Mouse (Mus musculus): ENCODE measurements around the gene Plekho2. TPM values are rescaled to one million over a fixed set of nuclear protein-coding genes. Genes with fewer than 3 reads are reported as not detected.

Plekho2 gene
- polyA plus RNA-seq, 1 experiment, result 7.5 TPM

DNA sequence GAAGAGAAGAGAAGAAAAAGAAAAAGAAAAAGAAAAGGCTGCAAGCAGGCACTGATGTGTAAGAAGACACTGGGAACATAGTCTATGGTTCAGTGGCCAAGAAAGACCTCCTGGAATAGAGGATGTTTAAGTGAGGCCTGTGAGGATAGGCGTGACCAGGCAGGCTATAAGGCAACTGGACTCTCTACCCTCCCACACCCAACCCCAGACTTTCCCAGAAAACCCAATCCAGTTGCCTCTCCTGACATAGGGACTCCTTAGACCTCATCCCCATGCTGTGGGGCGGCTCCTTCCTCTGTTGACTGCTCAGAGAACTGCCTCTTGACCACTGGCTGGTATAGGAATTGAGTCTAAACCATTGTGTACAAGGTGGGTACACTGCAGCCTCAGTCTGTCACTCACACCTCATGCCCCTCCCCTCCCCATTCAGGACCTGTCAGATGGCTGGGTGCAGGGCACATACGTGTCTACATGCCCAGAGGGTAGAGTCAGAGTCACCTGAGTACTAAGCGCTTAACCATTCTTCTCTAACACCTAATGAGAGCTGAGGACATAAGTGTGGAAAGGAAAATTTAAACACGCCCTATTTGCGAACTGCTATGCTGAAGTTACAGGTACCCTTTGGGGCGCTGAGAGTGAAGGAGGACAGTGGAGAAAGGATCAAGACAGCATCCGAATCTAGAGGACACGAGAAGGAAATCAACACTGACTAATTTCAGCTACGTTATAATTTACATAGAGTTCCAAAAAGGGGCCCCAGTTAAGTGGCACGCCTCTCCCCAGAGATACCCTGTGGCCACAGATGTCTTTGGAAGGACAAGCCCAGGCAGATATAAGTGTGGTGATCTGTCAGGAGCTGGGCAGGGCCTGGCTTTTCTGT lies 5.1 kb downstream of the Plekho2 start:
- H3K27ac ChIP-seq (replicated peaks; ENCODE audit: low read depth, low read length), result 0 out of 2 replicates have a peak overlapping the region, but pooled peaks have one; percentile 1
- peaks cover 4% of the 10 kb centered on the region; the same call in 1 of the 2 replicates for H3K4me1 ChIP-seq (ENCODE audit: control insufficient read depth, insufficient read depth, insufficient read length, low read length)
- H3K4me3 ChIP-seq (ENCODE audit: insufficient read depth, low read depth, low read length), result no peak overlapping the region

GRCm38 (mm10) chr9:65572837-65573236 lies 7.0 kb downstream of the Plekho2 start:
- Histone ChIP-seq H3K4me3 (ENCODE audit: insufficient read depth, low read depth, low read length) (no peak overlapping the region), H3K27ac (replicated peaks; ENCODE audit: low read depth, low read length) (no peak overlapping the region), H3K4me1 (ENCODE audit: control insufficient read depth, insufficient read depth, insufficient read length, low read length) (peaks cover 6% of the 10 kb centered on the region; the same call in 1 of the 2 replicates)

- H3K4me1 ChIP-seq (ENCODE audit: control insufficient read depth, insufficient read depth, insufficient read length, low read length), result peaks cover 8% of the 10 kb centered on the region; the same call in 1 of the 2 replicates
- H3K27ac ChIP-seq (replicated peaks; ENCODE audit: low read depth, low read length), result peak overlapping the region; percentile 68
- no peak overlapping the region for H3K4me3 ChIP-seq (ENCODE audit: insufficient read depth, low read depth, low read length)
These were observed 10.3 kb downstream of the Plekho2 start for GRCm38 (mm10) chr9:65569491-65569971.

DNA sequence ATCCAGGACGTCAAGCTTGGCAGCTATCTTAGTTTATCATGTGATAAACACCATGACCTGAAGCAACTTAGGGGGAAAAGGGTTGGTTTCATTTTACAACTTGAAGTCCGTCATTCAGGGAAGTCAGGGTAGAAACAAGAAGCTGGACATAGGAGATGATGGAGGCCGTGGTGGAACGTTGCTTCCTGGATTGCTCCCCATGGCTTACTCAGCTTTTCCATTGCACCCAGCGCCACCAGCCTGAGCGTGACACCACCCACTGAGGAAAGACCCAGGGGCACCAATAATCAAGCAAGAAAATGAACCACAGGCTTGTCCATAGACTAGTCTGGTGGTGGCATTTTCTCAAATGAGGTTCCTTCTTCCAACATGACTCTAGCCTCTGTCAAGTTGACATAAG lies 11.1 kb downstream of the Plekho2 start:
- Histone ChIP-seq H3K27ac (replicated peaks; ENCODE audit: low read depth, low read length) (peak overlapping the region; percentile 68), H3K4me3 (ENCODE audit: insufficient read depth, low read depth, low read length) (no peak overlapping the region), H3K4me1 (ENCODE audit: control insufficient read depth, insufficient read depth, insufficient read length, low read length) (peaks cover 8% of the 10 kb centered on the region; the same call in 1 of the 2 replicates)

DNA sequence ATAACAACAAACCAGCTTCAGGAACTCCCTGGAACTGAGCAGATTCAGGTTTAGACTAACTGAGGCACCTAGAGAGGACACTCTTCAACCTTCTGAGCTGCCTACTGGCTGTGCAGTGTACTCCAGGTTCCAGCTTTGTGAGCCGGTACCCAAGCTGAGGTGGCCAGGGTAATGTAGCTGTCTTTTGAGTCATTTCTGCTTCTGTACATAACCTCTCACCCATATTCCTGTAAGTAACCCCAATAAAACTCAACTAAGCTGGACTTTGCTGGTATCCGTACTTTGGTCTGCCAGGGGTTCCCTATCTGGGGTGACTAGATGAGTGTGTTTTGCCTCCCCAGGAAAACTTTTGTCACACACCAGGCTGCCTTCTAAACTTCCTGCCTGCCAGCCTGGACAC lies 15.1 kb downstream of the Plekho2 start:
- H3K4me3 ChIP-seq (ENCODE audit: insufficient read depth, low read depth, low read length), result no peak overlapping the region
- peaks cover 19% of the 10 kb centered on the region for H3K4me1 ChIP-seq (ENCODE audit: control insufficient read depth, insufficient read depth, insufficient read length, low read length)
- H3K27ac ChIP-seq (replicated peaks; ENCODE audit: low read depth, low read length), result no peak overlapping the region

DNA sequence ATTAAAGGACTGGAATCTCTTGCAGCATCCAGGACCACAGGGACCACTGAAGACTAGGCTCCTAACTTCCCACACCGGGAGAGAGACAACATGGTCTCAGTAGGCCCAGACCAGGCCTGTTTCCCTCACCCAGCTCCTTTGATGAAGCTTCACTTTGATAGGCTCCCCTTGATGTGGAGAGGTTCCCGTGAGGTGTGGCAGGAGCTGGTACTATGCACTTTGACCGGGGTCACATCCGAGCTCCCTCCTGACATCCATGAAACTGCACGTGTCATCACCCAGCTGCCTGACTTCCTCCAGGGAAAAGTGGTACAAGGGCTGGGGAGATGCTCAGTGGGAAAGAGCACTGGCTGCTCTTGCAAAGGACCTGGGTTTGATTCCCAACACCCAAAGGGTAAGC lies 16.8 kb downstream of the Plekho2 start:
- Histone ChIP-seq H3K27ac (replicated peaks; ENCODE audit: low read depth, low read length) (no peak overlapping the region), H3K4me3 (ENCODE audit: insufficient read depth, low read depth, low read length) (no peak overlapping the region), H3K4me1 (ENCODE audit: control insufficient read depth, insufficient read depth, insufficient read length, low read length) (peaks cover 17% of the 10 kb centered on the region)

GRCm38 (mm10) chr9:65562081-65562506 lies 17.7 kb downstream of the Plekho2 start:
- H3K4me3 ChIP-seq (ENCODE audit: insufficient read depth, low read depth, low read length), result no peak overlapping the region
- peak overlapping the region; percentile 46; the same call in 1 of the 2 replicates for H3K27ac ChIP-seq (replicated peaks; ENCODE audit: low read depth, low read length)
- H3K4me1 ChIP-seq (ENCODE audit: control insufficient read depth, insufficient read depth, insufficient read length, low read length), result peaks cover 17% of the 10 kb centered on the region

- Histone ChIP-seq H3K27ac (replicated peaks; ENCODE audit: low read depth, low read length) (peak overlapping the region; percentile 27; the same call in 1 of the 2 replicates), H3K4me1 (ENCODE audit: control insufficient read depth, insufficient read depth, insufficient read length, low read length) (peaks cover 17% of the 10 kb centered on the region), H3K4me3 (ENCODE audit: insufficient read depth, low read depth, low read length) (no peak overlapping the region)
These were observed 18.8 kb downstream of the Plekho2 start for GRCm38 (mm10) chr9:65561016-65561415.

DNA sequence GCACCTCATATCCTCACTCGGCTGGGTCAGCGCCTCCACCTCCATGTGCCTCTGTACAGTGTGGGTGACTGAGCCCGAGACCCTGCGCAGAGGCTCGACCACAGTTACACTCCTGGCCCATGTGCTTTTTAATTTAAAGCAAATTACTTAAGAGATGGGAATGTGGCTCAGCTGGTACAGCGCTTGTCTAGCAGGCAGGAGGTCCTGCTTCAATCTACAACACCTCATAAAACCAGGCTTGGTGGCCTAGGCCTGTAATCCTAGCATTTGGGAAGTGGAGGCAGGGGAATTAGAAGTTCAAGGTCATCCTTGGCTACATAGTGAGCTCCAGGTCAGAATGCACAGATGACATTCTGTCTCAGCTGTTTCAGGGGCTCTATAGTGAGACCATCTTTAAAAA lies 21.0 kb downstream of the Plekho2 start:
- no peak overlapping the region for H3K27ac ChIP-seq (replicated peaks; ENCODE audit: low read depth, low read length)
- H3K4me1 ChIP-seq (ENCODE audit: control insufficient read depth, insufficient read depth, insufficient read length, low read length), result peaks cover 13% of the 10 kb centered on the region
- no peak overlapping the region for H3K4me3 ChIP-seq (ENCODE audit: insufficient read depth, low read depth, low read length)

- H3K4me1 ChIP-seq (ENCODE audit: control insufficient read depth, insufficient read depth, insufficient read length, low read length), result peaks cover 18% of the 10 kb centered on the region
- no peak overlapping the region for H3K27ac ChIP-seq (replicated peaks; ENCODE audit: low read depth, low read length)
These were observed 22.9 kb downstream of the Plekho2 start for GRCm38 (mm10) chr9:65556979-65557378.

GRCm38 (mm10) chr9:65556349-65556748 lies 23.5 kb downstream of the Plekho2 start:
- Histone ChIP-seq H3K27ac (replicated peaks; ENCODE audit: low read depth, low read length) (no peak overlapping the region), H3K4me1 (ENCODE audit: control insufficient read depth, insufficient read depth, insufficient read length, low read length) (peaks cover 18% of the 10 kb centered on the region), H3K4me3 (ENCODE audit: insufficient read depth, low read depth, low read length) (no peak overlapping the region)

More at GRCm38 (mm10) chr9:65556979-65557378, 22.9 kb downstream of the Plekho2 start:
- H3K4me3 ChIP-seq (ENCODE audit: insufficient read depth, low read depth, low read length), result no peak overlapping the region

GRCm38 (mm10) chr9:65555621-65556020 lies 24.2 kb downstream of the Plekho2 start:
- Histone ChIP-seq H3K27ac (replicated peaks; ENCODE audit: low read depth, low read length) (no peak overlapping the region), H3K4me3 (ENCODE audit: insufficient read depth, low read depth, low read length) (no peak overlapping the region), H3K4me1 (ENCODE audit: control insufficient read depth, insufficient read depth, insufficient read length, low read length) (peaks cover 17% of the 10 kb centered on the region)

DNA sequence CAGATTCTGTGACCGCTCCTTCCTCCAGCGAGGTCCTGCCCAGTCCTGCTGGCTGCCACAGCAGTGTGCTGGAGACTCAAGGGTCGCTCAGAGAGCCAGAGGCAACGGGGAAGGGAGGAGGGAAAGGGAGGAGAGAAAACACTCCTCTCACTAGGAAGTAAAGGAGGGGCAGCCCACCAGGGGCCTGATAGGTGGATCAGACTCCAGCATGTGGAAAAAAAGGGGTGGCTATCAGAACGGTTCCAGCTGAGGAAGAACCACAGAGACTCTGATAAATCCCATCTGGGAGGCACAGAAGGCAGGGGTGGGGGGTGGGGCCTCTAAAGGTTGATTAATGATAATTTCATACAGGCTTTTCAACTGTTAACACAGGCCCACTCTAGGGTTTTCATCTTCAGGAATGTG lies 24.8 kb downstream of the Plekho2 start:
- Histone ChIP-seq H3K4me3 (ENCODE audit: insufficient read depth, low read depth, low read length) (no peak overlapping the region), H3K27ac (replicated peaks; ENCODE audit: low read depth, low read length) (no peak overlapping the region), H3K4me1 (ENCODE audit: control insufficient read depth, insufficient read depth, insufficient read length, low read length) (peaks cover 19% of the 10 kb centered on the region)

- peak overlapping the region; percentile 93 for H3K27ac ChIP-seq (replicated peaks; ENCODE audit: low read depth, low read length)
- no peak overlapping the region for H3K4me3 ChIP-seq (ENCODE audit: insufficient read depth, low read depth, low read length)
- peaks cover 34% of the 10 kb centered on the region for H3K4me1 ChIP-seq (ENCODE audit: control insufficient read depth, insufficient read depth, insufficient read length, low read length)
These were observed 27.1 kb downstream of the Plekho2 start for GRCm38 (mm10) chr9:65552711-65553110.

DNA sequence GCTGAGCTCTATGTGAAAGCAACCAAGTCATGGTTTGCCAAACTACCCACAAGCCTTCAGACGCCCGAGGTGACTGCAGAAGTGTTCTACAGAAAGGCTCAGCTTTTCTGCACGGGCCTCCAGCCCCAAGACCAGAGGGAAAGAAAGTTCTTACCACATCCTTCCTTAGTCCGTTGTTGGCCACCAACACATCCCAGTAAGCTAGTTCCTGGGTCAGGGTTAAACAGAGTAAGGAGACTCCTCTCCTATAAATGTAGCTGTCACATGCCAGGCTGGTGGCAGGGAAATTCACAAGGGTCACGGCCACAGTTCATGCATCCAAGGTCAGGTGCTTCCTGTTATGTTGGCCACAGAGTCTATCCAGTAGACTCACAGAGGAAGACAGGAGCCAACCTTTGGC lies 27.7 kb downstream of the Plekho2 start:
- H3K27ac ChIP-seq (replicated peaks; ENCODE audit: low read depth, low read length), result peak overlapping the region; percentile 93
- H3K4me3 ChIP-seq (ENCODE audit: insufficient read depth, low read depth, low read length), result no peak overlapping the region
- H3K4me1 ChIP-seq (ENCODE audit: control insufficient read depth, insufficient read depth, insufficient read length, low read length), result peaks cover 40% of the 10 kb centered on the region

DNA sequence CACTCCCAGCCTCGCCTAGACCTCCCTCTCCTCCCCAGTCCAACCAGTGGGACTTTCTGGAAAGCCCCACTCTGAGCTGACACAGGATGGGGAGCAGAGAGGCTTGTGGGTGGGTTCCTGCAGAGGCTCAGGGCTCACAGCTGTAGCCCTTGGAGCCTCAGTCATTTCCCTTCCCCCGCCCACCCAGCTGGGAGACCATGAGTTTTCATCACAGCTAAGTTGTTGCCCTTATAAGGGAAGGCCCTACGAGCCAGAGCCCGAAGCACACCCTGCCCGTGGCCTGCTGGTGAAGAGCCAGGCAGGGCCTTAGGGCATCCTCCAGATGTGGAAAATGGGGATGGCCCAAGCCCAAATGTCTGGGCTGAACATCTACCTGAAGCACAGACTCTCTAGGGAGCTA lies 28.8 kb downstream of the Plekho2 start:
- Histone ChIP-seq H3K27ac (replicated peaks; ENCODE audit: low read depth, low read length) (peak overlapping the region; percentile 99), H3K4me1 (ENCODE audit: control insufficient read depth, insufficient read depth, insufficient read length, low read length) (peaks cover 48% of the 10 kb centered on the region), H3K4me3 (ENCODE audit: insufficient read depth, low read depth, low read length) (no peak overlapping the region)
